Mouse (Mus musculus) lung, postnatal 0 days (tissue): ENCODE data around the gene Zfp91. TPM values are rescaled to one million over a fixed set of nuclear protein-coding genes. Genes with fewer than 3 reads are reported as not detected.

ENCODE experiments used
- ATAC-seq: fragments of 200-750 bp; cut with Nextera tagmentation; 2 replicates; pipeline ENCODE4 v1.8.0; 2017; ENCODE audit warnings: moderate library complexity
- DNase-seq: peaks from one replicate; pipeline ENCODE4 v3.0.0-alpha.2; 2016; ENCODE audit warnings: low spot score
- H3K27ac ChIP-seq: fragments of 300-500 bp; sonication (generic); 2 replicates; pipeline ENCODE4 v1.5.1; 2014; ENCODE audit warnings: antibody characterized with exemption, mild to moderate bottlenecking, low read length, mixed read lengths
- H3K27me3 ChIP-seq: fragments of 300-500 bp; sonication (generic); replicated peaks from 2 replicates; pipeline ENCODE4 v1.6.1; 2014; ENCODE audit warnings: low read length, mixed read lengths; ENCODE audit not compliant: insufficient read depth
- H3K36me3 ChIP-seq: fragments of 300-500 bp; sonication (generic); 2 replicates; pipeline ENCODE4 v1.6.1; 2014; ENCODE audit warnings: low read length, mixed read lengths; ENCODE audit not compliant: insufficient read depth
- H3K4me1 ChIP-seq: fragments of 300-500 bp; sonication (generic); 2 replicates; pipeline ENCODE4 v1.6.1; 2014; ENCODE audit warnings: antibody characterized with exemption, low read depth, low read length, mixed read lengths; ENCODE audit not compliant: insufficient read depth
- H3K4me2 ChIP-seq: fragments of 300-500 bp; sonication (generic); replicated peaks from 2 replicates; pipeline ENCODE4 v1.6.1; 2014; ENCODE audit warnings: low read depth, mild to moderate bottlenecking, low read length, moderate library complexity, mixed read lengths
- H3K4me3 ChIP-seq: fragments of 300-500 bp; sonication (generic); 2 replicates; pipeline ENCODE4 v1.5.1; 2014; ENCODE audit warnings: low read depth, low read length
- H3K9ac ChIP-seq: fragments of 300-500 bp; sonication (generic); replicated peaks from 2 replicates; pipeline ENCODE4 v1.6.1; 2014; ENCODE audit warnings: low read depth, mild to moderate bottlenecking
- H3K9me3 ChIP-seq: fragments of 300-500 bp; sonication (generic); 2 replicates; pipeline ENCODE4 v1.6.1; 2016; ENCODE audit warnings: low read length, mixed read lengths
- CTCF ChIP-seq: IDR thresholded peaks from 2 replicates; pipeline ENCODE4 v1.5.1; 2016; ENCODE audit warnings: antibody characterized with exemption, mild to moderate bottlenecking
- EP300 ChIP-seq: IDR thresholded peaks from 2 replicates; pipeline ENCODE4 v1.6.1; 2016; ENCODE audit warnings: antibody characterized with exemption, mild to moderate bottlenecking, control low read depth
- WGBS: fragments of 180-500 bp; shearing (Covaris S2); extraction: QIAGEN DNeasy Blood & Tissue Kit; methylation state at CpG from one replicate; pipeline ENCODE4 v1.1.7; 2014; 5-methylcytosine and 5-hydroxymethylcytosine counted together
- polyA plus RNA-seq: library from polyadenylated mRNA; unstranded; fragments of >200 nt; fragmentation: Nextera tagmentation; extraction: Ambion mirVana; gene quantifications from 2 replicates; pipeline ENCODE4 v1.2.1, GENCODE M21; 2015

The Zfp91 gene
- polyA plus RNA-seq, 1 experiment from 2014 or later: 12.0 TPM

DNA sequence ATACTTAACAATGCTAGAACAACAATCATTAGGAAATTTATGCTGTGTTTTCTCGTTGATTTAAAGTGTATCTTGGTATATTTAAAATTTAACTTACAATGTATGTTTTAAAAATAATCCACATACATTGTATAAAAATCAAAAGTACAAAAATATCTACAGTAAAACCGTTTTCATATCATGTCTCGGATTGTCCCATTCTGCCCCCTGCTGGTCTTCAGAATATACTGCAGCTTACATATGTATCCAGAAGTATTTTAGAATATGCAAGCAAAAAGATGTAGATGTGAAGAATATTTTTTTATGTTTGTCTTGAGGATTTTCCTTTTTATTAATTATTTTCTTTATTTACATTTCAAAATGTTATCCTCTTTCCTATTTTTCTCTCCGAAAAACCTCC is 24.5 kb upstream of the Zfp91 start:
- TF ChIP-seq CTCF (peak; percentile 75), EP300 (no peak)
- WGBS: 23% methylated on average over 4 of the region's 4 CpGs
- ATAC-seq (no peak), DNase-seq (peak; percentile 68)
- no peak overlapping the region for H3K27ac ChIP-seq
- H3K27me3 ChIP-seq: no peaks in the 10 kb centered on the region
- H3K36me3 ChIP-seq: no peaks in the 10 kb centered on the region
- no peak overlapping the region for H3K4me3 ChIP-seq
- H3K4me1 ChIP-seq: no peaks in the 10 kb centered on the region
- H3K9ac ChIP-seq: no peak overlapping the region
- H3K4me2 ChIP-seq: no peak overlapping the region
- H3K9me3 ChIP-seq: no peaks in the 10 kb centered on the region

DNA sequence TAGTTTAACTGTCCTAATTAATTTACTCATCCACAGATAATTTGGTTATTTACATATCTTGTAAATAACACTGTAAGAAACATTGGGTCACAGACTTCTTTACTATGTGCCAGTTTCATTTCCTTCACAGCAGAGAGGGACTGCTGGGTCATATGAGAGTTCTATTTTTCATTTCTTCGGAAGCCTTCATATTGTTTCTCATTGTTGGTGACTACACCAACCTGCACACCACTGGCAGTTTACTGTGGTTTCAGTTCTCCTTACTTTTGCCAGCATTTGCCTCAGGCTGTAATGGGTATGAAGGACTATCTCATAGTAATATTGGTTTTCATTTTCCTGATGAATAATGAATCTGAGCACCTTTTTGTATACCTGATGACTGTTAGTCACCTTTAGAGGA is 22.6 kb upstream of the Zfp91 start:
- Histone ChIP-seq H3K36me3 (no peaks in the 10 kb centered on the region), H3K4me3 (no peak overlapping the region), H3K4me1 (no peaks in the 10 kb centered on the region), H3K27ac (no peak overlapping the region), H3K9ac (no peak overlapping the region), H3K4me2 (no peak overlapping the region), H3K27me3 (no peaks in the 10 kb centered on the region), H3K9me3 (no peaks in the 10 kb centered on the region)
- no peak for TF ChIP-seq EP300
- TF ChIP-seq CTCF: no peak
- ATAC-seq (no peak), DNase-seq (no peak)
- 67% methylated on average over 1 of the region's 1 CpGs for WGBS

DNA sequence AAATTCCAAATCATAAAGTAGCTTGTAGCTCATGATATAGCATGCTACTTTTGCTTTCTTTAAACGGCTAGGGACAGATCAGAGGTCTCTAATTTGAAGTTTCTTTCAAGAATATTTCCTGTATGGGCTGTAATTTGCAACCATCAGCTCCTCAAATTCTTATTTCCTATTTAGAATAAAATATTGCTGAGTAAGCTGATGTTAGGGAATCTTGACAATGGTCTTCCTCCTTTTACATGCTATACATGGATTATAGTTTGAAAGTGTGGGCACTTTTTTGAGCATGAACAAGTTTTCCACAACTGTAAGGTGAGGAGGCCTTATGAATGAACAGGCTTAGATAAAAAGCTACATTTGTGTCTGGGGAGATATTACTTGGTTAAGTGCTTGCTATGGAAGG is 18.0 kb upstream of the Zfp91 start:
- ATAC-seq: no peak
- Histone ChIP-seq H3K27me3 (no peaks in the 10 kb centered on the region), H3K9me3 (no peaks in the 10 kb centered on the region), H3K27ac (no peak overlapping the region), H3K4me2 (no peak overlapping the region), H3K4me3 (no peak overlapping the region), H3K4me1 (no peaks in the 10 kb centered on the region), H3K36me3 (no peaks in the 10 kb centered on the region), H3K9ac (no peak overlapping the region)
- no peak for DNase-seq
- WGBS: 69% methylated on average over 1 of the region's 1 CpGs
- no peak for TF ChIP-seq CTCF
- no peak for TF ChIP-seq EP300

DNA sequence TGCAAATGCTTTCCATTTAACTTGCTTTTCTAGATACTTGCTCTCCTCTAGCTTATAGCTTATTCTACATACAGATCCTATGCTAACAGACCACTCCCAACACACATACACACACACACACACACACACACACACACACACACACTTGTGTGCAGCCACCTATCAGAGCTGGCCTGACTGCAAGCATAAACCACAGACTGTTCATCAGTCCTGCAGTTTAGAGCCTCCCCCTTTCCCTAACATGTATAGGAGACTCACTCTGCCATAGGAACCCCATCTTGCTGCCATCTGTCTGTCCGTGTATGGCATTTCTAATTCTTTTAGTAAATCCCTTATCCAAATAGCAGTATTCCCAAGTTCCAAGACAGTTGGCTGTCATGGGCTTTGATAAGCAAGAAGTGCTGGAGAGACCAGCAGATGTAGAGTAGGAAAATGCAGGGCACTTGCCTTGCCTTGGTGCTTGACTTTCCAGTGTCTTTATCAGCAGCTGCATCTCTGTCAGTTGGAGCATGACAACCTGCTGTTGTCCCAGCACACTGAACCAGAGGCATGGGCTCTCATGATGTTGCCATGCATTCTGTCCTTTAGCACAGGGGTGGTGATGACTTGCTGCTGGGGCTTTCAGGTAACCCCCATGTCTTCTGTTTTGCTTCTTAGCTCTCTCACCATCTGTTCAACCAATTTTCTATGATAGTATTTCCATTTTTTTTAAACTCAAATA is 16.9 kb upstream of the Zfp91 start:
- H3K9me3 ChIP-seq: no peaks in the 10 kb centered on the region
- no peak for ATAC-seq
- no peak overlapping the region for H3K4me3 ChIP-seq
- H3K36me3 ChIP-seq: no peaks in the 10 kb centered on the region
- H3K27me3 ChIP-seq: no peaks in the 10 kb centered on the region
- H3K9ac ChIP-seq: no peak overlapping the region
- WGBS: 50% methylated on average over 1 of the region's 1 CpGs
- no peak overlapping the region for H3K4me2 ChIP-seq
- no peak for TF ChIP-seq EP300
- TF ChIP-seq CTCF: no peak
- no peaks in the 10 kb centered on the region for H3K4me1 ChIP-seq
- H3K27ac ChIP-seq: no peak overlapping the region
- no peak for DNase-seq

DNA sequence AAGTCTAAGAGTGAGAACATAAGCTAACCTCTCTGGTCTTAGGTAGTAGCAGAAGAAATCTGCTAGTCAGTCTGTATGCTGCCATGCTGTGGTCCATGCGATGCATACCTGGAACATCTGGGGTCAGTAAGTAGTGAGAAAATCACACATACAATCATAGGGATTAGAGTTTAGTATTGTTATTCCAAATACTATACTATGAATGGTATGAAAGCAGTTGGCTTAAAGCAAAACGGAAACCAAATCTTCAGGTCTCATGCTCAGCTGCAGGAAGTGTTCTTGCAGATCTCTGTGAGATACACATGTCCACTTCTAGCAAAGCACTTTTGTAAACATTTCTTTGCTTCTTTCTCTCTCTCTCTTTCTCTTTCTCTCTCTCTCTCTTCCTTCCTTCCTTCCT is 10.3 kb upstream of the Zfp91 start:
- Histone ChIP-seq H3K27me3 (no peaks in the 10 kb centered on the region), H3K36me3 (no peaks in the 10 kb centered on the region), H3K4me1 (no peaks in the 10 kb centered on the region), H3K9me3 (no peaks in the 10 kb centered on the region), H3K9ac (no peak overlapping the region), H3K4me3 (no peak overlapping the region), H3K27ac (no peak overlapping the region), H3K4me2 (no peak overlapping the region)
- no peak for ATAC-seq
- no peak for DNase-seq
- TF ChIP-seq CTCF (no peak), EP300 (no peak)
- 60% methylated on average over 2 of the region's 2 CpGs for WGBS

DNA sequence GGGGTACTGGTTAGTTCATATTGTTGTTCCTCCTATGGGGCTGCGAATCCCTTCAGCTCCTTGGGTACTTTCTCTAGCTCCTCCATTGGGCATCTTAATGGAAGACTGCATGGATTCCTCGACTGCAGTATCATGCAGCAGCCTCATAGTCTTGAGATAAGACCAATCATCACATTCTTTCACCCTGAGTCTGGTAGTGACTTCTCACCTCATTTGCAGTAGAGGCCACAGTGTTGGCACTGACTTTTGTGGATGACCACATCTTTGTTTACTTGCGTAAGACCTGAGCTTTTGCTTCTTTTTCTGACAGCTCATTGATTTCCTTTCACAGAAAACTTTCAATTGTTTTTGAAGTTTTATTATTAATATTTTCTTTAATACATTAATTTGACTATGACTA is 9.8 kb upstream of the Zfp91 start:
- TF ChIP-seq CTCF: no peak
- no peak for TF ChIP-seq EP300
- no peak overlapping the region for H3K4me2 ChIP-seq
- no peaks in the 10 kb centered on the region for H3K36me3 ChIP-seq
- H3K4me1 ChIP-seq: no peaks in the 10 kb centered on the region
- no peak overlapping the region for H3K4me3 ChIP-seq
- ATAC-seq (no peak), DNase-seq (no peak)
- WGBS: 67% methylated on average over 3 of the region's 3 CpGs
- H3K9me3 ChIP-seq: no peaks in the 10 kb centered on the region
- no peaks in the 10 kb centered on the region for H3K27me3 ChIP-seq
- no peak overlapping the region for H3K27ac ChIP-seq
- H3K9ac ChIP-seq: no peak overlapping the region

DNA sequence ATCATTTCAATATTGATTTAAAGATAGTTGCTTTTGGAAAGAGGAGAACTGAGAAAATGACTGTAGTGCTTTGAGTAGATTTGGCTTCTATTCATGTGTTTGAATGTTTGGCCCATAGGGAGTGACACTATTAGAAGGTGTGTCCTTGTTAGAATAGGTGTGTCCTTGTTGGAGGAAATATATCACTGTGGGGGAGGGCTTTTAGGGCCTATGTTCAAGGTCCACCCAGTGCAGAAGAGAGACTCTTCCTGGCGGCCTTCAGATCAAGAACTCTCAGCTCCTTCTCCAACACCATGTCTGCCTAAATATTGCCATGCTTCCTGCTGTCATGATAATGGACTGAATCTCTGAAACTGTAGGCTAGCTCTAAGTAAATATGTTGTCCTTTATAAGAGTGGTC is 8.3 kb upstream of the Zfp91 start:
- Histone ChIP-seq H3K4me3 (no peak overlapping the region), H3K36me3 (no peaks in the 10 kb centered on the region), H3K4me2 (no peak overlapping the region), H3K27me3 (no peaks in the 10 kb centered on the region), H3K27ac (no peak overlapping the region), H3K9ac (no peak overlapping the region), H3K9me3 (no peaks in the 10 kb centered on the region), H3K4me1 (no peaks in the 10 kb centered on the region)
- DNase-seq (no peak), ATAC-seq (no peak)
- WGBS: 74% methylated on average over 1 of the region's 1 CpGs
- TF ChIP-seq CTCF: no peak
- no peak for TF ChIP-seq EP300
